Mouse (Mus musculus): ENCODE measurements at regions not wholly inside any gene's neighbourhood (a gene's known extent, or its start where the extent isn't known, plus 50 kb on each side); places are given as distances from the start of the nearest gene placed in this dataset.
A peak's percentile ranks its signal among the peaks of the same experiment; 100 is the strongest.
"Not testable (repeated sequence)": the region's sequence is repeated elsewhere in the genome, so short reads cannot be mapped to it uniquely, and the experiment has no call there.

- no peak for DNase-seq
Measured at GRCm38 (mm10) chr12:32434506-32435002, 56.0 kb downstream of the Ccdc71l start.

GRCm38 (mm10) chr12:32435126-32435525, 56.6 kb downstream of the Ccdc71l start:
- peak in 1 of 2 experiments; percentile 9 for DNase-seq
- intact Hi-C loops (cut with DNase I): no loop called here

More at GRCm38 (mm10) chr12:32434506-32435002, 56.0 kb downstream of the Ccdc71l start:
- intact Hi-C loops (cut with DNase I): no loop called here

GRCm38 (mm10) chr12:32438209-32438608, 59.7 kb downstream of the Ccdc71l start:
- no peak for DNase-seq

GRCm38 (mm10) chr12:32444770-32445169, 66.3 kb downstream of the Ccdc71l start:
- intact Hi-C loops (cut with DNase I): no loop called here
- no peak for DNase-seq

More at GRCm38 (mm10) chr12:32438209-32438608, 59.7 kb downstream of the Ccdc71l start:
- intact Hi-C loops (cut with DNase I): no loop called here

- intact Hi-C loops (cut with DNase I): no loop called here
- DNase-seq: no peak
Measured at GRCm38 (mm10) chr12:32445874-32446273, 67.4 kb downstream of the Ccdc71l start.

- intact Hi-C loops (cut with DNase I): no loop called here
- no peak for DNase-seq
Measured at GRCm38 (mm10) chr12:32449373-32449772, 70.9 kb downstream of the Ccdc71l start.

GRCm38 (mm10) chr12:32451226-32451625, 72.7 kb downstream of the Ccdc71l start:
- no peak for DNase-seq
- intact Hi-C loops (cut with DNase I): loop anchor here (5.0 kb wide), 1 partner anchor 154 kb away; no protein-coding TSS in a partner anchor

GRCm38 (mm10) chr12:32454794-32455193, 76.3 kb downstream of the Ccdc71l start:
- no peak for DNase-seq
- intact Hi-C loops (cut with DNase I): loop anchor here (5.0 kb wide), 1 partner anchor 157 kb away; no protein-coding TSS in a partner anchor

- intact Hi-C loops (cut with DNase I); DNase-seq: not testable (repeated sequence)
Measured at GRCm38 (mm10) chr12:32455231-32455630, 76.7 kb downstream of the Ccdc71l start.

- intact Hi-C loops (cut with DNase I): no loop called here
- no peak for DNase-seq
Measured at GRCm38 (mm10) chr12:32455913-32456312, 77.4 kb downstream of the Ccdc71l start.

GRCm38 (mm10) chr12:32456796-32457195, 78.3 kb downstream of the Ccdc71l start:
- intact Hi-C loops (cut with DNase I): no loop called here
- no peak for DNase-seq

GRCm38 (mm10) chr12:32458386-32458785, 79.9 kb downstream of the Ccdc71l start:
- intact Hi-C loops (cut with DNase I): no loop called here
- no peak for DNase-seq

- DNase-seq: no peak
- intact Hi-C loops (cut with DNase I): no loop called here
Measured at GRCm38 (mm10) chr12:32460330-32460998, 82.0 kb downstream of the Ccdc71l start.

- DNase-seq: no peak
- intact Hi-C loops (cut with DNase I): no loop called here
Measured at GRCm38 (mm10) chr12:32465371-32465770, 86.9 kb downstream of the Ccdc71l start.

GRCm38 (mm10) chr12:32469863-32470262, 91.4 kb downstream of the Ccdc71l start:
- DNase-seq: no peak
- intact Hi-C loops (cut with DNase I): no loop called here

- DNase-seq: no peak
- intact Hi-C loops (cut with DNase I): no loop called here
Measured at GRCm38 (mm10) chr12:32479451-32479850, 100.9 kb downstream of the Ccdc71l start.

- DNase-seq: no peak
- intact Hi-C loops (cut with DNase I): no loop called here
Measured at GRCm38 (mm10) chr12:32480268-32480667, 101.8 kb downstream of the Ccdc71l start.

- intact Hi-C loops (cut with DNase I): no loop called here
Measured at GRCm38 (mm10) chr12:32481051-32481450, 102.5 kb downstream of the Ccdc71l start.

GRCm38 (mm10) chr12:32482343-32482742, 103.8 kb downstream of the Ccdc71l start:
- intact Hi-C loops (cut with DNase I): no loop called here
- DNase-seq: no peak

More at GRCm38 (mm10) chr12:32481051-32481450, 102.5 kb downstream of the Ccdc71l start:
- DNase-seq: no peak

GRCm38 (mm10) chr12:32482777-32483176, 104.3 kb downstream of the Ccdc71l start:
- intact Hi-C loops (cut with DNase I): no loop called here
- DNase-seq: no peak

- DNase-seq: no peak
- intact Hi-C loops (cut with DNase I): no loop called here
Measured at GRCm38 (mm10) chr12:32486246-32486645, 107.7 kb downstream of the Ccdc71l start.

GRCm38 (mm10) chr12:32486729-32487128, 108.2 kb downstream of the Ccdc71l start:
- intact Hi-C loops (cut with DNase I): no loop called here
- DNase-seq: no peak
